19 mouse cellular contexts compared by ENCODE assay signal in the genomic region with DNA sequence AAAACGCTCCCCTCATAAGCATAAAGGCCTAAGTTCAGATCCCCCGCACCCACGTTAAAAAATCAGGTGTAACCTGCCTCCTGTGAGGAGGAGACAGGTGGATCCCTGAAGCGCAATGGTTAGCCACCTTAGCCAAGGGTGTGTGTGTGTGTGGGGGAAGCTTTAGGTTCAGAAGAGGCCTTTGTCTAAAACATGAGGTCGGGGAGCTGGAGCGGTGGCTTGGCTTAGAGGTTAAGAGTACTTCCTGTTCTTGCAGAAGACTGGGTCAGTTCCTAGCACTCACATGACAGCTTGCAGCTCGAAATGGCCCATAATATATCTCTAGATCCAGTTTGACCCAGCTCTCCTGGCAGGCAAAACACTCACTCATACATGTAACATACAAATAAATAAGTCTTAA.
DNase-seq lines count a peak whose midpoint lies in the region; ATAC-seq lines count a peak whose summit lies in the region.
"Had no signal": no experiment of that assay in that cellular context is flagged by ENCODE, and none has a peak within 500 bp of the region (broad histone marks: within the 10 kb centered on the region; RNA-seq: fewer than 3 reads in every experiment).

No protein-coding gene starts in this region.

- ATAC-seq in liver, embryonic 15.5 days (ENCODE audit: insufficient read depth), result no peak
- ATAC-seq in liver, embryonic 11.5 days (replicated peaks; ENCODE audit: low FRiP score), result no peak
- peak; percentile 19 for ATAC-seq in CD4-positive, CD25-positive, alpha-beta regulatory T cell, adult 4 months
- ATAC-seq in granulocyte monocyte progenitor cell, adult 5-6 weeks (replicated peaks; ENCODE audit: poor library complexity, severe bottlenecking), result peak; percentile 26
- ATAC-seq: intestine, postnatal 0 days; liver, postnatal 0 days; midbrain, embryonic 16.5 days had no signal

- H3K4me3 ChIP-seq in liver, embryonic 15.5 days (replicated peaks), result no peak overlapping the region
- no peak overlapping the region for H3K4me3 ChIP-seq in liver, embryonic 11.5 days (ENCODE audit: low read depth, low read length)
- H3K4me3 ChIP-seq: embryonic facial prominence, embryonic 15.5 days; hindbrain, embryonic 12.5 days; left cerebral cortex, adult 2 months; limb, embryonic 12.5 days had no signal

- no peaks in the 10 kb centered on the region for H3K27me3 ChIP-seq in liver, embryonic 15.5 days
- H3K27me3 ChIP-seq in liver, embryonic 11.5 days (replicated peaks; ENCODE audit: control insufficient read depth, insufficient read depth, low read length), result no peaks in the 10 kb centered on the region
- H3K27me3 ChIP-seq: embryonic facial prominence, embryonic 15.5 days; hindbrain, embryonic 12.5 days; limb, embryonic 12.5 days had no signal

- no peaks in the 10 kb centered on the region for H3K9me3 ChIP-seq in liver, embryonic 15.5 days (replicated peaks)
- H3K9me3 ChIP-seq in liver, embryonic 11.5 days (ENCODE audit: control insufficient read depth, low read length), result no peaks in the 10 kb centered on the region
- H3K9me3 ChIP-seq: embryonic facial prominence, embryonic 15.5 days; hindbrain, embryonic 12.5 days; limb, embryonic 12.5 days had no signal

- no peak for DNase-seq in liver, embryonic 11.5 days (ENCODE audit: low spot score)
- peak; percentile 30 for DNase-seq in naive thymus-derived CD4-positive, alpha-beta T cell, adult 2 months (ENCODE audit: low read depth)
- no peak for DNase-seq in urinary bladder, postnatal 25 days (ENCODE audit: low spot score)
- no peak for DNase-seq in kidney, adult 8-10 months
- DNase-seq in adrenal gland, postnatal 14 days, result no peak
- DNase-seq: adrenal gland, adult 8-10 months; cerebellum, adult 9-10 months; kidney, postnatal 10 days; liver, postnatal 0 days; lung, postnatal 36 days had no signal

- H3K36me3 ChIP-seq in liver, embryonic 15.5 days (replicated peaks), result no peaks in the 10 kb centered on the region
- no peaks in the 10 kb centered on the region for H3K36me3 ChIP-seq in liver, embryonic 11.5 days (ENCODE audit: control insufficient read depth, insufficient read depth, low read length)
- H3K36me3 ChIP-seq: embryonic facial prominence, embryonic 15.5 days; hindbrain, embryonic 12.5 days; limb, embryonic 12.5 days had no signal

- no peak overlapping the region for H3K9ac ChIP-seq in liver, embryonic 15.5 days
- H3K9ac ChIP-seq in liver, embryonic 11.5 days (ENCODE audit: low read depth, low read length), result no peak overlapping the region
- H3K9ac ChIP-seq: embryonic facial prominence, embryonic 15.5 days; hindbrain, embryonic 12.5 days; limb, embryonic 12.5 days; liver, postnatal 0 days had no signal

- 44% methylated on average over 7 of the region's 7 CpGs for WGBS in liver, embryonic 15.5 days (ENCODE audit: insufficient replicate concordance)
- 60% methylated on average over 7 of the region's 7 CpGs for WGBS in liver, embryonic 11.5 days

- peaks cover 13% of the 10 kb centered on the region for H3K4me1 ChIP-seq in liver, embryonic 15.5 days (replicated peaks)
- H3K4me1 ChIP-seq in liver, embryonic 11.5 days (replicated peaks; ENCODE audit: control insufficient read depth, insufficient read depth, low read length), result peaks cover 19% of the 10 kb centered on the region
- H3K4me1 ChIP-seq: embryonic facial prominence, embryonic 15.5 days; limb, embryonic 12.5 days had no signal

- 0 out of 2 replicates have a peak overlapping the region, but pooled peaks have one; percentile 38 for H3K27ac ChIP-seq in liver, embryonic 15.5 days (replicated peaks)
- H3K27ac ChIP-seq in liver, embryonic 11.5 days (ENCODE audit: low read depth, low read length), result no peak overlapping the region
- H3K27ac ChIP-seq: embryonic facial prominence, embryonic 15.5 days; hindbrain, embryonic 12.5 days; left cerebral cortex, adult 2 months; limb, embryonic 12.5 days had no signal

- no peak overlapping the region for H3K4me2 ChIP-seq in liver, embryonic 15.5 days
- H3K4me2 ChIP-seq in liver, embryonic 11.5 days, result no peak overlapping the region
- H3K4me2 ChIP-seq: embryonic facial prominence, embryonic 15.5 days; hindbrain, embryonic 12.5 days; limb, embryonic 12.5 days had no signal

Comparison
In these comparisons a context has a peak if more than half of its experiments do, and no peak if none do; other contexts are left out.
1. ATAC-seq: peak in CD4-positive, CD25-positive, alpha-beta regulatory T cell, adult 4 months (single experiment) and granulocyte monocyte progenitor cell, adult 5-6 weeks (single experiment); none in liver, embryonic 15.5 days (single experiment) and liver, embryonic 11.5 days (single experiment).